Mouse (Mus musculus) cerebral cortex, adult 2 months (tissue): ENCODE results near the gene Osm.

Source experiments
- WGBS: fragments of 180-500 bp; shearing (Covaris S2); methylation state at CpG from one replicate; pipeline ENCODE4 v1.1.7; 2018; 5-methylcytosine and 5-hydroxymethylcytosine counted together

The Osm gene

DNA sequence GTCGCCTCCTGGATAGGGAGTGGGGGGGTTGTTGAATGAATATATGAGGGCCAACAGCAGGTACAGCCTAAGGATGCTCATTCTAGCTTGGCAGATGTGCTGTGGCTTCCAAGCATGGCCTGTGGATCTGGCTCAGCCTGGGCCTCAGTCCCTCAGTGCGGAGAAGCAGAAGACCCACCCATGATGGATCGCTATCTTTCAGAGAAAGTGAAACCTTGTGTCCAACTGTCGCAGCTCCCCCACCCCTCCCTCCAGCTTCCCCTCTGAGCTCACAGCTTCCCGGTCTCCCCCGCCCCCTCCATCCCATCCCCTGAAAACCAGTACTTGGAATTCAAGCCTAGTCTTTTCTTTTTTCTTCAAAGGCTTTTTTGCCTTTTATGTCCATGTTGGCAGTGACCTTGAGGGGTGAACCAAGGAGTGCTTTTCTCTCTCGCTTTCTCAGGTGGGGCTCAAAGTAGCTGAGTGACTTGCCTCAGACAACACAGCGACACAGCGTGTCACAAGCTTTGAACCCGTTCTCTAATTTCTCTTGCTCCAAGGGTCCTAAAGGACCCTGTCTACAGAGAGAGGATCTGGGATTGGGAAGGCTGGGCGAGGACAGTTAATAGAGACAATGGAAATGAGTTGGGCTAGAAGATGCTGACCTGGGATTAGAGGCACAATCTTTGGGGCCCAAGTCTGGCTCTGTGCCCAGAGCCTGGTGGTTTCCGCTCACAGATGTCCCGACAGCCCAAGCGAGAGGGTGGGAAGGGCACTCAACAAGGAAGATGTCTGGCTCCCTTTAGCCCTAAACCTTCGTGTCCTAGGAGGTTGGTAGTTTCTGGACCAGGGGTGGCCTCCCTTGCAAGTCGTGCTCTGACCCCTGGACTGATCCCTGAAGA, at the start of gene Osm:
Gene Osm, plus strand, starts transcription at position 756 of the 881 bp plus-strand sequence.
- WGBS, result 73% methylated on average over 16 of the region's 16 CpGs

DNA sequence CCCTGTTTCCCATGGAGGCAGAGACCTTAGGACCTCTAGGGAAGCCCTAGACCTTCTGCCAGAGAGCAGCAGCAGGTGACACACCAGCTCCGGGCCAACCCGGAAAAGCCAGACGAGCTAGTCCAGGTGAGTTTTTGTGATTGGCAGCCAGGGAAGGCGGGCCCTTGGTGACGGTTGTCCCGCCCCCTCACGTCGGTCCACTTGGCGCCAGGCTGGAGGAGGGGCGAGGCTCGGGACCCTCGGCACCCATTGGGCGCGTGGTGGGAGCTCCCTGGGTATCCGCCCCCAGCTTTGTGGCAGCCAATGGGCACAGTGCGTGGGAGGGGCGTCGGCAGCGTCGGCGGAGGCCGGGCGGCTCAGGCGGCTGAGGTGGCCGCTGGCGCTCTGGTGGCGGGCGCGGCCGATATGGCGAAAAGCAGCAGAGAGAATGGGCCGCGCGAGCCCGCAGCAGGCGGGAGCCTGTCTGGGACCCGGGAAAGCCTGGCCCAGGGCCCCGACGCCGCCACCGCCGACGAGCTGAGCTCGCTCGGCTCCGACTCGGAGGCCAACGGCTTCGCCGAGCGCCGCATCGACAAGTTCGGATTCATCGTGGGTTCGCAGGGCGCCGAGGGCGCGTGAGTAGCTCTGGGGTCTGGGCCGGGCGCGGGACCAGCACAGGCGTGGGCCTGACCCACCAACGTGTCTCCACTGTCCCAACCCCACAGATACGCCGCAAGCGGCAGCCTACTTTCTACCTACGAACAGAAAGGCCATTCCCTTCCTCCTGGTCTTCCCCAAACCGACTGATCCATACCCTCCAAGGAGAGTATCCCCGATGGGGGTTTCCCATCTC, 49.5 kb upstream of the Osm start, which contains the start of gene Tbc1d10a:
Gene Tbc1d10a, plus strand, starts transcription at position 304 of the 832 bp plus-strand sequence.
- WGBS, result under 1% methylated on average over 69 of the region's 71 CpGs

DNA sequence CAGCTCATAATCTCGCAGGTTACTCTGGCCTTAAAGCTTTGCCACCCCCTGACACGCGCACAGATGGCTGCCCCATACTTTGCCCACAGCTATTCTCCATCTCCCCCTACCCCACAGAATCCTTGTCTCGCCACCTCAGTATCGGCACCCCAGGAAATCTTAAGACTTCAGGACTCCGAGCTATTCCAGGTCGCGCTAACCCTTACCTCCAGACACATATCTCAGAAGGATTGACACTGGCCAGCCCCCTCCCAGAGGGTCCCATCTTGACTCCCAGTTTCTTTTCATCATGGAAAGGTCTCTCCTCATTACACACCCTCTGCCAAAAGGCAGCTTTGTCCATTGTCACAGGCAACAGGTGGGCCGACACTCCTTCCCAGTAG, 48.9 kb upstream of the Osm start:
- 17% methylated on average over 9 of the region's 9 CpGs for WGBS

DNA sequence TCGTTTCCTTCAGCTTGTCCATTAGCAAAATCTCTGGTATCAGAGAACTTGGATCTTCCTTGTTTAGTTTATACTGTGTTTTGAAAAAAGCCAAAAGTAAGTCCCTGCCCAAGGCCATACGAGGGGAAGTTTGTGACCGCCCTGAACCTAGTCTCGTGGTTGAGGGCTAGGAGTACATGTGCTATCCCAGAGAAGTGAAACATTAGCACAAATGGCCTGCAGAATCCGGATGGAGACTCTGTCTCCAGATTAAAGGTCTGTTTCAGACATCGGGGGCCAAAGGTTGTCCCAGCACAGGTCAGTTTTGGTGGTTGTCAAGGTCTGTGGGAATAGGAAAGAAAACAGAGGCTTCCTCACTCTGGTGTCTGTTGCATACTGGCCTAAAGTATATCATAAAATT, 47.0 kb upstream of the Osm start:
- WGBS, result 75% methylated on average over 6 of the region's 6 CpGs

DNA sequence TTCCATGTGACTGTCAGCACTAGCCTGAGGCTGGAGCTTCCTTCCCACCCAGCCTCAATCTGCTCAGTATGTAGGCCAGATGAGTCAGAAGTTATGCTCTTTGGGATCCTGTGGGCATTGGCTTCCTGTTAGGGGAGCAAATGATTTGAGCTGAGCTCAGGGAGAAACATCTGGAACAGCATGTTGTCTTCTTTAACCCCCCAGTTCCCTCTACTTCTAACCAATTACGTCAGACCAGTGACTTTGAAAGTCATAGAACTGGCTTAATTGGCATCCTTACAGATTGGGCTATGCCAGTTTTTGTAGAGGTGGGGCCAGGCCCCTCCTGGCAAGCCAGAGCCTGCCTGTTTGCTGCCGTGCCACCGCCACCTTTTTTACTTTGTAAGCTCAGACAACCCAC, 45.5 kb upstream of the Osm start:
- WGBS, result 64% methylated on average over 3 of the region's 3 CpGs

DNA sequence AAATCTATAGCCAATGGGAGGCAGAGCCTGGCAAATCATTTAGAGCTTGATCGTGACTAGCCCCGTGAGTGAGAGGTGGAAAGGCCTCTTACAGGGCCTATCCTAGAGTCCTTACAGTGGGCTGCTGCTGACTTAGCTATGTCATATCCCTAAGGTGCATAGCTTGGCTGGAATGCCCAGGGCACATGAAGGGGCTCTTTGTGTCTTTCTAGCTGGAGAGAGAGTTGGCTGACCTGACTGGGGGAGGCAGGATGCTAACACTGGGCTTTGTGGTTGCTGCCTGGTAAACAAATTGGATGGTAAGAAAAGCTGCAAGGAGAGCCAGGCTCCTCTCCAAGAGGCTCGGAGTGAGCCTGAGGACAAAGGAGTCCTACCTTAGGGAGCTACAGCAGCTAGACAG, 43.5 kb upstream of the Osm start:
- WGBS, result 69% methylated on average over 3 of the region's 3 CpGs

DNA sequence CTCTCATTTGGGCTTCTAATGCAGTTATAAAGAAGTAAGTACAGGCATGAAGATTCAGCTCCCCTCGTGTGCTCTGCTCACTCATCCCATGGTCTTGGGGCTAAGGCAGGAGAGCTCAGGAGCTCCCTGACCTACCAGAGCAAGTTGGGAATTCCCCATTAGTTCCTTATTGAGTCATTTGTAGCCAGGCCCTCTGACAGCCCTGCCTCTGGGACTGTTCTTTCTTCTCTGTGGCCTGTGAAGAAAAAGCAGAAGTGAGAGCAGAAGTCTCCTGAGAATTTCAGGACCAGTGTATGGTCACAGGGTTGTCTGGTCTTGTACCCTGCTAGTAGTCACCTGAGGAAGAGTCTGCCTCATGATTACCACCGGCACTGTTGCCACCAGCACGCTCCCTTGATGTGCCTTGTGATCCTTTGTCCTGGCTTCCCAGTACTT, 40.6 kb upstream of the Osm start:
- WGBS, result 84% methylated on average over 3 of the region's 3 CpGs

DNA sequence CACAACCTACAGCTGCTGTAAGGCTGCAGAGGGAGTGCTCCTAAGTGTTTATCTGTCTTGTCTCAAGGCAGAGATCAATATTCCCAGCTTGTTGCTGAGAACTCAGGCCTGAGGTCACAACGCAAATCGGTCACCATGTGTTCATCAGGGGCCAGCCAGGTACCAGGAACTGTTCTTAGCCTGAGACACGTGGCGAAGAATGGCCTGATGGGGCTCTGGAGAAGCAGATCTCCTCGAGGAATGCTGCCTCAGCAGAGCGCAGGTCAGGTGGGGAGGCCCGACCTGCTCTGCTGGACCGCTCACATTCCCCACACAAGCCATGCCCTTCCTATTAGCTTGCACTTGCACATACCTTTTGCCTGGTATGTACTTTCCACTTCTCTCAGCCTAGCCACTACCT, 39.6 kb upstream of the Osm start:
- 86% methylated on average over 8 of the region's 8 CpGs for WGBS

DNA sequence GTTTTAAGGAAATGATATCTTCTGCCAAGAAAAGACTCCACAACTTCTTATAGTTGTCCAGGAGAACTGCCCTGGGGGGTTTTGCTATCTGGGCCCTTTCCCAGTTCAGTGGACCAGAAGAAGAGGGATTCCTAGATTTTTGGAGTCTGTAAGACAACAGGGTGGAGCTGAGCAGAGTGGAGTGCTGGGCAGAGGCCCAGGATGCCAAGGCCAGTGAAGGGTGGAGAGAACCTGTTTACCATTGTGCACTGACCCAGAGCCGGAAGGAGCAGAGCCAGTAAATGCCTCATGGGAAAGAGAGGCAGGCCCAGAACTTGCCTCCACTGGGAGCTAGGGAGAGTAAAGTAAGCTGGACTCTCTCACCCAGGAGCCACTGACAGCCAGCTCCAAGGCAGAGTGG, 38.5 kb upstream of the Osm start:
- 57% methylated on average over 1 of the region's 1 CpGs for WGBS

DNA sequence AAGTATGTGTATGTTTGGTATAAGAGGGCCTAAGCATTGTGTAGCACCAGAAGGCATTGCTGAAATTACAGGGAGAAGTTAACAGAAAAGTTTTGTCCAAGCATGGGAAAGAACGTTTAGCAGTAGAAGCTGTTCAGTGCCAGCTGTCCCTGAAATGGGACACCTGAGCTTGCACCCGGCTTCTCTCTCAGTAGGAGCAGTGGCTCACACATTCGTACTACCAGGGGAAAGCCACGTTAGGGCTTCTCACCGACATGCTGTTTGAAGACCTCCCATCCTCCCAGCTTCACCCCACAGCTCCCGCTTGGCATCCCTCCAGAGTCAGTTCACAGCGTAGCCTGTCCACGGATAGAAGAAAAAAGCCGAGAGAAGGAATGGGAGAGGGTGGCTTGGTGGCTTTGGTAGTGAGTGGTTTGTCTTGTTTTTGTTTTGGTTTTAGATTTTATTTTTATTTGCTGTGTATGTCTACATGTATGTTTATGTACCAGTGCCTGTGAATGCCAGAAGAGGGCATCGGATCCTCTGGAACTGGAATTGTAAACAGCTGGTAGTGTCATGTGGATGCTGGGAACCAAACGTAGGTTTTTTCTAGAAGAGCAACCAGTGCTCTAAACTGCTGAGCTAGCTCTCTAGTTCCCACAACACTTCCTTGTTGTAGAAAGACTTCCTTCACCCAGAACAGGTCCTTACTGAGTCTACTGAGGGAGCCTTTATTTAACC, 34.1 kb upstream of the Osm start:
- 58% methylated on average over 11 of the region's 11 CpGs for WGBS

DNA sequence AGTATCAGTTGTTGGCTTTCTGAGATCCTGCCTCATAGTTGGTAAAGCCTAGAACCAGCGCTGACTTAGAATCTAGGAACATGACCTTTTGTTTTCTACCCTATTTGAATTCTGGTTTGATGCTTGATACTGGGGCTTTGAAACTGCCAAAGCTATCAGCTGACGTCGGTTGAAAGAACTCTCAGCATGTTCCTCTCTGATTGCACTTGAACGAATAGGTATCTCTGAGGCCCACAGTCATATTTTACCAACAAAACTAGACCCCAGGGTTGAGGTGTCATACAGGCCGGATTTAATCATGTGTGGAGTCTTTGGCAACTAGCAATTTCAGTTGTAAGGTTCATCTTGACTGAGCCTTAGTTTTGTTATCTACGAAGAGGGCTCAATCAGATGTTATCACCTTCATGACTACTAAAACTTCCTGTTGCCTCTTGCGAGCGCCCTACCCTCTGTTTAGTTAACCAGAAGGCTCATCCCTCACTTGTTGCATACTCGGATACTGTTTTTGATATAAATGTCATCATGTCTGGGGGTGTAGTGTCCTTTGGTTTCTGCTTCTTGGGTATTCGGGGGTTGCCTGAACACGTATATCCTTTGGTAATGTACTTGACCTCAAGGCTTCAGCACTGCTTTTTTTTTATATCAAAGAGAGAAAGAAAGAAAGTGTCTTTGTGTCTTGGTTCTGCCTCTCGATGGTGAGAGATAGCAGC, 33.1 kb upstream of the Osm start:
- 77% methylated on average over 12 of the region's 12 CpGs for WGBS

DNA sequence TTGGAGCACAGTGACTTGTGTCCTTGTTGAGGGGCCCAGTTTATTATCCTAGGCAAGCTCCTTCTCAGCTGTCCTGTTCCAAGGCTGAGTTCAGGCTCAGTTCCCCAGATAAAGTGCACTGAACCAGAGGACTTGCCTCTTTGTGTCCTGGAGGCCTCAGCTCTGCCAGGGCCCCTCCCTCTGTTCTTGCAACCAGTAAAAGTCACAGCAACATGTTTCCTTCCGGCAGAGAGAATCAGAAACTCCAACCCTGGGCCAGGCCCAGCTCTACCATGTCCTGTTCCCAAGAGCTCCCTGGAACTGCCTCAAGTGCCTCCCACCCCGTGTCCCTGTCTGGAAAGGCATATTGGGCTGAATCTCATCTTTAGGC, 32.5 kb upstream of the Osm start:
- 33% methylated on average over 2 of the region's 2 CpGs for WGBS

DNA sequence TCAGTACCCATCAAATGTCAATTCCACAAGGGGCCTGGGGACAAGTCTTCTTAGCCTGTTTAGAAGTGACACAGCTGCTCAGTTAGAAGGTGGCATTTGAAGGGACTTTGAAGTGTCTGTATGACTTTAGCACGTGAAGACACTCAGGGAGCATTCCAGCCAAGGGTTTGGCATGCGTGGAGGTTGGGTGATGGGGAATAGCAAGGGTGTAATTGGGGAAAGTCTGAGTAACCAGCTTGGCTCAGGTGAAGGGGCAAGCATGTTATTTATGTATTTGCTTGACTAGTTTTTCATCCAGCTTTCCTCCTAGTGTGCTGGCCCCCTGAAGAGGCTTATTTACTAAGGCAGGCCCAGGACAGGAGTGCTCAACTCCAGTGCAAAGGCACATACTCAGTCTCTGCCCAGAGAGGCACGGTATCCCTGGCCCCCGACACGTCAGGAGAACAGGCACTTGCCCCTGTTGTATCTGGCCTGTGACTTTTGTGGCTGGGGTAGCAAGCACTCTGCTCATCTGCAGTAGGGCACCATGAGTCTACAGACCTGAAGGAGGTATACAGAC, 31.0 kb upstream of the Osm start:
- 82% methylated on average over 5 of the region's 5 CpGs for WGBS

DNA sequence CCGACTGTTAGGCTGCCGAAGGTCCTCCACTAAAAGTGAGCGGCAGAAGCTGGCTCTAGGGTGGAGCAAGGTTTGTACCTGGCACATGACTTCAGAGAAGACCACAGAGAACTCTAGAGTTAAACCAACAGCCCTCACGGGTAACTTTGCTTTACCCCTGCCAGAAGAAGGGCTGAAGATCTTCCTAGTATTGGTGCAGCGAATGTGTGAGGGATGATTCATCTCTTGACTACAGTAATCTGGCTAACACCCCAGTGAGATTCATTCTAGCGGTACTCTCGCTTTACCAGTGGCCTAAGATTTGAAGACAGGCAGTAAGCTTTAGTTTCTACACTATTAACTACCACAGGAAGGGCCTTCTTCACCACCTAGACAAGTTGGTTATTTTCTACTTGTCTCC, 30.3 kb upstream of the Osm start:
- 65% methylated on average over 7 of the region's 7 CpGs for WGBS

DNA sequence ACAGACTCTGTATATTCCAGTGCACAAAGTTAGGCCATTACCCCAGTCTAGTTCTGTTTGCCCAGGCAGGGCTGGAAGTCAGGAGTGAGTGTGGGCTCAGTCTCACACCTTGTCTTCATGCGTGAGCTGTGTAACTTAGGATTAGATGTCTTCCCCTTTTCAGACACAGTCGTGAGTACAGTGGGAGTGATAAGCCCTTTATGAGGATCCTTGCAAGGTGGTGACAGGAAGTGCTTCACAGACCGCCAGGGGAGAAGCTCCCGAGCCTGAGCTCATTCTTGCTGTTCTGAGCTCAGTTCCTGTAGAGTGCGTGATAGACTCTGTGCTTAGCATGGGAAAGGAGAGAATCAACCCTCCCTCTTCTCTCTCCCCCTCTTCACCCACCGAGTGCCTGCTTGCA, 29.7 kb upstream of the Osm start:
- WGBS, result 58% methylated on average over 6 of the region's 6 CpGs

DNA sequence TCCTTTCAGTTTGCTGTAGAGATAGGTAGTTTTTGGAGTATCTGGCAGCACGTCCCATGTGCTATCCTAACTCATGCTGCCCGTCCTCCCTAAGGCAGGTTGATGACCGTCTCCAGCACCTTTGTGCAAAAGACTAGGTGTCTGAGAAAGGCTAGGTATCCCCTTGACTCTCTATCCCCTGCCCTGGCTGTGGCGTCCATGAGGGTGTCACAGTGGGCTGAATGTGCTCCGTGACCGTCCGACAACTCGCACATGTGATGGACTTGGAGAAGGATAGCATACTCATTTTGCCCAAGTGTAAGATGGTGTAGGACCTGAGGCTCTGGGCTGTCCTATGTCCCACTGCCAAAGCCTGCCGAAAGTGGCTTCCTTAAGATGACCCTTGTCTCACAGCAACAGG, 28.6 kb upstream of the Osm start:
- WGBS, result 92% methylated on average over 9 of the region's 9 CpGs

DNA sequence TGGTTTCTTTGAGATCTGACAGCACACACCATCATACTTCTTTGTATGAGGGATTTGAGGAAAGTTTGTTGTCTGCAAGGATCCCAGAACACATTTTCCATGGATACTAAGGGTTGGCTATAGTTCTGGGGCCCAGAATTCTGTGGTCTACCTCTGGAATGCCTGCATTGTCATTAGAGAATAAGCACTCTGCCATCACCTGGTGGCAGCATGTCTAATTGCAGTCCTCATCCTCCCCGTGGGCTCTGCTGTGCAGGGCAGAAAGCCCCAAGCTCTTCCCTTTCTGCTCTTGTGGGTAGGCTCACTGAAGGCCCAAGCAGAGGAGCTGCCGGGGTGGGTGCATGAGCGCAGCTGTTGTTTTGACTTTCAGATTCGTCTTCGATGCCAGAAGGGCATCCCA, 26.7 kb upstream of the Osm start:
- WGBS, result 80% methylated on average over 5 of the region's 5 CpGs

DNA sequence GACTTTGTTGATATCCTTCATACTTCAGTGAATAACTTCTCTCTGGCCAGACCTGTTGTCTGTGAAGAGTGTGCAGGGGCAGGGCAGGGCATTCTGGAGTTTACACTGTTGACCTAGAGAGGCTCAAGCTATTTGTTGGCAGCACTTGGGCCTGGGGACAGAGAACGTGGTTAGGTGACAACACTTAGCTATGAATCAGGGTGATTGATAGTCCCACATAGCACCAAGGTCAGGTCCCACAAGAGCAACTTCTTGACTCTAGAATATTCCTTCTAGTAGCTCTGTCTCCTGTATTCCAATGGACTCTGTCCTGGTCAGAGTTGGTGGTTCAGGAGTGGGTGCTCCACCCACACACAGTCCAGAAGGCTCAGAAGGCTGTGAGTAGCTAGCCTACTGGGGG, 25.4 kb upstream of the Osm start:
- WGBS, result 85% methylated on average over 1 of the region's 1 CpGs

DNA sequence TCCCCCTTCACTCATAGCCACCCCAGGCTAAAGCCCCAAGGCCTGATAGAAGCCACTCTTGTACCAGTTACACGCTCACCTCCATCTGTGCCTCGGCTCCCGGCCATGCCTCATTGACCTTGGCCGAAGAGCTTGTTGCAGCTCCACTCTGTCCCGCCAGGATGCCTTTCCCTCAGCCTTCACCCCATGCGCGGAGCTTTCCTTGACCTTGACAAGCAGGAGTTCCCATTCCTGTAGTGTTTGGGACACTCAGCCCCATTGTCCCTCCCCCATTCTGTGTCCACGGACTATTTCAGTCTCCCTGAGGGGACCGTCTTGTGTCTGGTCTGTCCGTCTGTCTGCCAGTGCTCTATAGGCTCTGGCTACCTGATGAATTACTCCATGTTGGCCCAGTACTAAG, 23.1 kb upstream of the Osm start:
- WGBS, result 92% methylated on average over 10 of the region's 10 CpGs

DNA sequence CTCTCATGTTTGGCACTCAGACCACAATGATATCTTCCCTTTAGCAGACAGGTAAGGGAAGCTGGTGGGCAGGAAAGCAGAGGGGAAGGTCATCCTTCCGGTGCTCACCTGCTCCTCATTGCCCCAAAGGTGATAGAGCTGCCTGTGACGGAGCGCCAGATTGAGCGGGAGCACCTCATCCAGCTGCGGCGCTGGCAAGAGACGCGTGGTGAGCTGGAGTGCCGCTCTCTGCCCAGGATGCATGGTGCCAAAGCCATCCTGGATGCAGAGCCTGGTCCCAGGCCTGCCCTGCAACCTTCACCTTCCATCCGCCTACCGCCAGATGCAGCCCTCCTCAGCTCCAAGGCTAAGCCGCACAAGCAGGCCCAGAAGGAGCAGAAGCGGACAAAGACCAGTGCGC, 21.6 kb upstream of the Osm start:
- WGBS, result 96% methylated on average over 14 of the region's 14 CpGs

DNA sequence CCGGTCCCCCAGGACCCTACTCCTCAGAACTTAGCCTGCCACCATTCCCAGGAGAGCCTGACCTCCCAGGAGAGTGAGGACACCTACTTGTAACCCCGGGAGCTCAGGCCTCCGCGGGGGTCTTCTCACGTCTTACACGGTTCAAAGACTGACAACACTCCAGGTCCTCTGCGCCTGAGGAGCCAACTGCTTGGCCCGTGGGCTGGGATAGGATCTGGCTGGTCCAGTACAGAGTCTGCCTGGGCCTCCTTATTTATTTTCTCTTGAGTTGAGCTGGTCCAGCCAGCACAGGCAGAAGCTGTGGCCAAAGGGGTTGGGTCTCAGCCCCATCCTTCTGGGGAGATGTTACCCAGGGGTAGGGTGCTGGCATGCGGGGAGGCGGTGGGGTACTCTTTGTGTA, 21.2 kb upstream of the Osm start:
- WGBS, result 91% methylated on average over 10 of the region's 10 CpGs
